Mouse (Mus musculus) heart, adult 2 months (tissue): ENCODE measurements at regions not wholly inside any gene's neighbourhood (a gene's known extent, or its start where the extent isn't known, plus 50 kb on each side); places are given as distances from the start of the nearest gene placed in this dataset.

Experiments used
- CTCF ChIP-seq: fragments of 200-600 bp; IDR thresholded peaks from 2 replicates; pipeline ENCODE4 v1.8.1; 2022; ENCODE audit warnings: antibody characterized with exemption, mild to moderate bottlenecking, moderate library complexity
- EP300 ChIP-seq: fragments of 200-500 bp; IDR thresholded peaks from 2 replicates; pipeline ENCODE4 v1.6.1; 2011; ENCODE audit warnings: low read depth, low read length, control low read depth; ENCODE audit not compliant: insufficient read depth
- POLR2A ChIP-seq: fragments of 200-500 bp; IDR thresholded peaks from 2 replicates; pipeline ENCODE4 v1.6.1; 2011; ENCODE audit warnings: mild to moderate bottlenecking, low read depth, low read length, control low read depth; ENCODE audit not compliant: insufficient read depth

DNA sequence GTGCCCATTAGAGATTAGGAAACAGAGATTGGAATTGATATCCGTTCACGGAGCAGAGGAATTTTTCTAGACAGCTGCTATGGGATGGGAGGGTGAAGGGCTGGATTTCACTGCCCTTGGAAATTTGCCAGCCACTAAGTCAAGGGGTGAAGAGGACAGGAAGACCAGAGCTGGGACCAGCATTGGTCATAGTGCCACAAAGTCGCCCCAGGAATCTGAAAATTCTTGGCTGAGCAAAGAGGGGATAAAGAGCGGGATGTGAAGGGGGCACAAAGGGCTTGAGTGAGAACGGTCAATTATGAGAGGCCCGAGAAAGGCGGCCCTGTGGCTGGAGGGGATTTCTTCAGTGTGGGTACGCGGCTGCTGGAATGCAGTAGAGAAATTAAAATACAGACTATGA lies 189.6 kb downstream of the Vgll3 start:
- TF ChIP-seq POLR2A (no peak), CTCF (no peak), EP300 (no peak)
